Mouse (Mus musculus): Measurements from ENCODE around the gene Amh. TPM values are rescaled to one million over a fixed set of nuclear protein-coding genes. Genes with fewer than 3 reads are reported as not detected.

The Amh gene
- polyA plus RNA-seq, 1 experiment from 2014 or later, result 0.07 TPM

DNA sequence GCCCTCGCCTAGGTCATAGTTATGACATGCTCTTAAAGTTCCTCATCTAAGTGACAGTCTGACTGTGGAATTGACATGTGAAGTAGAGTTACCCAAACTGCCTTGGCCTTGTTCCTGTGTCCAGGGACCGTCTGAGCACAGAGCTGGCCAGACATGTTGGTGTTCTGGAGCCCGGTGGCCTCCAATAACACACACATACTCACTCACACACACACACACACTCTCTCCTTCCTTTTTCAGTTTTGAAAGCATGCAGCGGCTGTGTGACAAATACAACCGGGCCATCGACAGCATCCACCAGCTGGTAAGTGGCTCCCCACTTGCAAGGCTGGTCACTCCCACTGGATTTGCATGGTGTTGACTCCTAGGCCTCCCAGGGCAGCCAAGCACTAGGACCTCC is 36.7 kb upstream of the Amh start:
- no peaks in the 10 kb centered on the region for H3K9me3 ChIP-seq (ENCODE audit: low read length)
- DNase-seq (ENCODE audit: low spot score), result no peak
- no peaks in the 10 kb centered on the region for H3K4me1 ChIP-seq (ENCODE audit: insufficient read depth, low read depth, low read length)
- H3K4me2 ChIP-seq (replicated peaks; ENCODE audit: low read depth, low read length), result no peak overlapping the region
- no peak for ATAC-seq
- TF ChIP-seq CTCF (IDR thresholded peaks at IDR 0.05) (no peak), EP300 (IDR thresholded peaks at IDR 0.05) (no peak)
- 86% methylated on average over 6 of the region's 6 CpGs for WGBS
- H3K4me3 ChIP-seq (ENCODE audit: low read depth, low read length), result no peak overlapping the region
- H3K9ac ChIP-seq (replicated peaks; ENCODE audit: low read depth), result no peak overlapping the region
- H3K27me3 ChIP-seq (replicated peaks; ENCODE audit: insufficient read depth, low read length), result no peaks in the 10 kb centered on the region
- H3K36me3 ChIP-seq (ENCODE audit: insufficient read depth, low read length), result peaks cover 26% of the 10 kb centered on the region
- H3K27ac ChIP-seq (ENCODE audit: low read length), result no peak overlapping the region

DNA sequence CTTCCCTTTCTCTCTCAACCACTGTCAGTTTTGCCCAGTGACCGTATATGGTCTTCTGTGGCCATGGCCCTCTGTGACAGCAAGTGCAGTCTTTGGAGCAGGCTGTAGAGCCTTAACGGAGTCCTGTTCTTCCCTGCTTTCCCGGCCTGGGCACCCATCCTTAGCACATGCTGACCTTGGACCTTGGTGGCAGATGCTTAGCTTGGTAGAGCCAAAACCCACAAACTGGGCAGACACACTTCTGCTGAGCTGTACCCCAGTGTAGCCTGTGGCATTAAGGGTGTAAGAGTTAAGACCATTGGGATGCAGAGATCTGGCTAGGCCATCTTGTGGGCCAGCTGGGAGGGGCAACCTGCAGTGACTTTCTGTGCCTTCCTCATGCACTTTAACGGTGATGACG is 31.2 kb upstream of the Amh start:
- H3K27me3 ChIP-seq (replicated peaks; ENCODE audit: insufficient read depth, low read length), result no peaks in the 10 kb centered on the region
- no peak overlapping the region for H3K4me3 ChIP-seq (ENCODE audit: low read depth, low read length)
- H3K27ac ChIP-seq (ENCODE audit: low read length), result no peak overlapping the region
- no peak overlapping the region for H3K9ac ChIP-seq (replicated peaks; ENCODE audit: low read depth)
- H3K4me2 ChIP-seq (replicated peaks; ENCODE audit: low read depth, low read length), result no peak overlapping the region
- H3K4me1 ChIP-seq (ENCODE audit: insufficient read depth, low read depth, low read length), result no peaks in the 10 kb centered on the region
- 85% methylated on average over 5 of the region's 5 CpGs for WGBS
- ATAC-seq (no peak), DNase-seq (ENCODE audit: low spot score) (no peak)
- no peaks in the 10 kb centered on the region for H3K9me3 ChIP-seq (ENCODE audit: low read length)
- no peak for TF ChIP-seq CTCF (IDR thresholded peaks at IDR 0.05)
- TF ChIP-seq EP300 (IDR thresholded peaks at IDR 0.05), result no peak
- peaks cover 35% of the 10 kb centered on the region for H3K36me3 ChIP-seq (ENCODE audit: insufficient read depth, low read length)

DNA sequence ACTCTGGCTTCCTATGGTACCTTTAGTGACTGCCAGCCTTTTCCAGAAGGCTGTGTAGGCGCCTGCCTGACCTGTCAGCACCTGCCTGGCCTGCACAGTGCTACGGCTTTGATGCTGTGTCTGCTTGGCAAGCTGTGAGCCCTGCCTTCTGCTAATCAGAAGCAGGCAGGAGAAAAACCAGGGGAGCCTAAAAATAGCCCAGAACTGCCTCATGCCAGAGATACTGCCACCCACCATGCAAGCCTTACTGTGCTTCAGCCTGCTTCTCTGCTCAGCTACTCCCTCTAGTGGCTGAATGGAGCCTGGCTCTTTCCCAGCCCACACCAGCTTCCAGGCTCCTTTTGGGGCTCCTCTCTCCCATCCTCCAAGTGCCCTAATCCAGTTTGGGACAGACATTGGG is 30.5 kb upstream of the Amh start:
- no peak overlapping the region for H3K27ac ChIP-seq (ENCODE audit: low read length)
- ATAC-seq (peak; percentile 80), DNase-seq (ENCODE audit: low spot score) (peak; percentile 88)
- WGBS, result 46% methylated on average over 2 of the region's 2 CpGs
- no peak overlapping the region for H3K4me3 ChIP-seq (ENCODE audit: low read depth, low read length)
- TF ChIP-seq EP300 (IDR thresholded peaks at IDR 0.05) (no peak), CTCF (IDR thresholded peaks at IDR 0.05) (peak; percentile 96)
- H3K9ac ChIP-seq (replicated peaks; ENCODE audit: low read depth), result no peak overlapping the region
- H3K27me3 ChIP-seq (replicated peaks; ENCODE audit: insufficient read depth, low read length), result no peaks in the 10 kb centered on the region
- H3K9me3 ChIP-seq (ENCODE audit: low read length), result no peaks in the 10 kb centered on the region
- H3K36me3 ChIP-seq (ENCODE audit: insufficient read depth, low read length), result peaks cover 32% of the 10 kb centered on the region
- H3K4me2 ChIP-seq (replicated peaks; ENCODE audit: low read depth, low read length), result no peak overlapping the region
- H3K4me1 ChIP-seq (ENCODE audit: insufficient read depth, low read depth, low read length), result no peaks in the 10 kb centered on the region

- H3K4me2 ChIP-seq (replicated peaks; ENCODE audit: low read depth, low read length), result no peak overlapping the region
- H3K4me1 ChIP-seq (ENCODE audit: insufficient read depth, low read depth, low read length), result no peaks in the 10 kb centered on the region
- H3K27ac ChIP-seq (ENCODE audit: low read length), result no peak overlapping the region
- H3K36me3 ChIP-seq (ENCODE audit: insufficient read depth, low read length), result peaks cover 29% of the 10 kb centered on the region
- no peak overlapping the region for H3K9ac ChIP-seq (replicated peaks; ENCODE audit: low read depth)
- 81% methylated on average over 4 of the region's 4 CpGs for WGBS
- no peaks in the 10 kb centered on the region for H3K9me3 ChIP-seq (ENCODE audit: low read length)
- TF ChIP-seq EP300 (IDR thresholded peaks at IDR 0.05), result no peak
- no peak for TF ChIP-seq CTCF (IDR thresholded peaks at IDR 0.05)
- H3K27me3 ChIP-seq (replicated peaks; ENCODE audit: insufficient read depth, low read length), result no peaks in the 10 kb centered on the region
- ATAC-seq (no peak), DNase-seq (ENCODE audit: low spot score) (no peak)
- H3K4me3 ChIP-seq (ENCODE audit: low read depth, low read length), result no peak overlapping the region
These were observed 30.1 kb upstream of the Amh start for GRCm38 (mm10) chr10:80774981-80775380.

GRCm38 (mm10) chr10:80775731-80776130 is 29.3 kb upstream of the Amh start:
- no peaks in the 10 kb centered on the region for H3K4me1 ChIP-seq (ENCODE audit: insufficient read depth, low read depth, low read length)
- peaks cover 34% of the 10 kb centered on the region for H3K36me3 ChIP-seq (ENCODE audit: insufficient read depth, low read length)
- ATAC-seq, result no peak
- no peak overlapping the region for H3K27ac ChIP-seq (ENCODE audit: low read length)
- 89% methylated on average over 4 of the region's 4 CpGs for WGBS
- no peak overlapping the region for H3K9ac ChIP-seq (replicated peaks; ENCODE audit: low read depth)
- no peak overlapping the region for H3K4me3 ChIP-seq (ENCODE audit: low read depth, low read length)
- H3K27me3 ChIP-seq (replicated peaks; ENCODE audit: insufficient read depth, low read length), result no peaks in the 10 kb centered on the region
- TF ChIP-seq CTCF (IDR thresholded peaks at IDR 0.05) (no peak), EP300 (IDR thresholded peaks at IDR 0.05) (no peak)
- no peak overlapping the region for H3K4me2 ChIP-seq (replicated peaks; ENCODE audit: low read depth, low read length)
- no peak for DNase-seq (ENCODE audit: low spot score)
- H3K9me3 ChIP-seq (ENCODE audit: low read length), result no peaks in the 10 kb centered on the region

GRCm38 (mm10) chr10:80776358-80776869 is 28.6 kb upstream of the Amh start:
- DNase-seq (ENCODE audit: low spot score), result no peak

GRCm38 (mm10) chr10:80777123-80777522 is 27.9 kb upstream of the Amh start:
- no peaks in the 10 kb centered on the region for H3K4me1 ChIP-seq (ENCODE audit: insufficient read depth, low read depth, low read length)
- H3K36me3 ChIP-seq (ENCODE audit: insufficient read depth, low read length), result peaks cover 32% of the 10 kb centered on the region
- H3K4me3 ChIP-seq (ENCODE audit: low read depth, low read length), result no peak overlapping the region
- ATAC-seq, result no peak
- no peaks in the 10 kb centered on the region for H3K9me3 ChIP-seq (ENCODE audit: low read length)
- H3K27ac ChIP-seq (ENCODE audit: low read length), result no peak overlapping the region
- TF ChIP-seq CTCF (IDR thresholded peaks at IDR 0.05), result no peak
- no peak for TF ChIP-seq EP300 (IDR thresholded peaks at IDR 0.05)
- WGBS, result 88% methylated on average over 5 of the region's 5 CpGs
- no peaks in the 10 kb centered on the region for H3K27me3 ChIP-seq (replicated peaks; ENCODE audit: insufficient read depth, low read length)
- no peak overlapping the region for H3K4me2 ChIP-seq (replicated peaks; ENCODE audit: low read depth, low read length)
- DNase-seq (ENCODE audit: low spot score), result no peak
- H3K9ac ChIP-seq (replicated peaks; ENCODE audit: low read depth), result no peak overlapping the region

More at GRCm38 (mm10) chr10:80776358-80776869, 28.6 kb upstream of the Amh start:
- WGBS, result 79% methylated on average over 6 of the region's 6 CpGs
- no peaks in the 10 kb centered on the region for H3K4me1 ChIP-seq (ENCODE audit: insufficient read depth, low read depth, low read length)
- peaks cover 30% of the 10 kb centered on the region for H3K36me3 ChIP-seq (ENCODE audit: insufficient read depth, low read length)
- H3K4me3 ChIP-seq (ENCODE audit: low read depth, low read length), result no peak overlapping the region
- TF ChIP-seq EP300 (IDR thresholded peaks at IDR 0.05) (no peak), CTCF (IDR thresholded peaks at IDR 0.05) (no peak)
- no peak overlapping the region for H3K4me2 ChIP-seq (replicated peaks; ENCODE audit: low read depth, low read length)
- H3K27me3 ChIP-seq (replicated peaks; ENCODE audit: insufficient read depth, low read length), result no peaks in the 10 kb centered on the region
- no peak overlapping the region for H3K27ac ChIP-seq (ENCODE audit: low read length)
- no peak overlapping the region for H3K9ac ChIP-seq (replicated peaks; ENCODE audit: low read depth)
- H3K9me3 ChIP-seq (ENCODE audit: low read length), result no peaks in the 10 kb centered on the region
- no peak for ATAC-seq

Data from lung, postnatal 0 days (tissue).